Mouse (Mus musculus) skeletal muscle tissue, adult 2 months (tissue): ENCODE results near the gene Abca1.

Source experiments
- DNase-seq: peaks from one replicate; pipeline ENCODE4 v3.0.0-alpha.2; 2012; ENCODE audit warnings: low read depth, low spot score

The Abca1 gene

DNA sequence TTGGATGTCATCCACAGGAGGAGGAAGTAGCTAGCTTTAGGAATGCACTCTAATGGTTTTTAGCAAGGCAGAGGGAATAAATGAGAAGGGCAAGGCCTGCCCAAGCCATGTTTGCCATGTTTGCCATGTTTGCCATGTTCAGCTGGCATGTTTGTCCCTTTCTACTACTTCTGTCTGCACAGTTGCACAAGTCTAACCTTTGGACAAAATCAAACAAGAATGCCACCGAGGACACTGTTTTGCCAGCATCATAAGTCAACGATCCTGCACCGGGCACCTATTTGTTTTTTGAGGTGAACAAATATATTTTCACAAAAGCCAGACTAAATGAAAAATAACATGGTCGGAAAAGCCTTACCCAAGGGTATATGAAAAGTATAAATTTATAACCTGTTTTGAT is 149.8 kb downstream of the Abca1 start:
- DNase-seq = no peak

GRCm38 (mm10) chr4:53009183-53009582 is 150.5 kb downstream of the Abca1 start:
- DNase-seq = no peak

- DNase-seq = no peak
Measured at GRCm38 (mm10) chr4:53000154-53000553, 159.5 kb downstream of the Abca1 start.

- peak; percentile 17 for DNase-seq
Measured at GRCm38 (mm10) chr4:52999449-52999848, 160.2 kb downstream of the Abca1 start.

DNA sequence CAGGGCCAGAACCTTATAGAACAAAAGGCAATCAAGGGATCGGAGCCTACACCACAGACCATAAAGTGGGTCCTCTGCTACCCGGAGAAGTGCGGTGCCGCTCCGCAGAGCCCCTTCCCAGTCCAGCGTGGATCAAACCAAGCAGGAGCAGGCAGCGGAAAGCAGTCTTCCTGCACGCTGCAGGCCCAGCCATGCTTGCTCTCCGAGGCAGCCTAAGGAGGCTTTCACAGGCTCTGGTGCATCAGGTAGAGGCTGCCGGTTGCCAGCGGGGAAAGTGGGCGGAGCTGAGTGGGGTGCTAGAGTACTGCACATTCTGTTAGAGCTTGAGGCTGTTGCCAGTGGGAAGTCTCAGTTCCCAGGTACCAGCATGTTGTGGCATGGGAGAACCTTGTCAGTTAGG is 170.4 kb downstream of the Abca1 start, which contains the start of gene Nipsnap3a:
Gene Nipsnap3a, plus strand, starts transcription at position 25 of the 400 bp plus-strand sequence.
- no peak for DNase-seq

DNA sequence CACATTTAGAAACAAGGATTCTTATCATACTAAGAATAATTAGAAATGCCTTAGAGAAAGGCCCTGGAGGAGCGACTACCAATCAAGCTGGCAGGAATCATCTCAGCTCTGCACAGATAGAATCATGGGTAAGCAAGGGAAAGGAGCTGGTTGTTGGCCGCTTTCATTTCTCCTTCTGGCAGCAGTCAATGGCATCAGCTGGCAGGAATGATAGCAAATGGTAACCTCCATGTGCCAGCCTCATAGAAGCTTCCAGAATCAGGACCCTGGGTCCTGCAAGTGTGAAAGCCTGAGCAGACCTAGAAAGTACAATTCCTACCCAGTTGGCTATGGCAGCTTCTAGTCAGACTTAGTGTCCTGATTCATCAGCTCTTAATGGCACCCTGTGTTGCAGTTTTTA is 173.4 kb downstream of the Abca1 start:
- no peak for DNase-seq

- no peak for DNase-seq
Measured at GRCm38 (mm10) chr4:52985216-52985615, 174.5 kb downstream of the Abca1 start.
